Mouse (Mus musculus) embryonic fibroblast, embryonic 13.5 days (primary cell): ENCODE data around the gene C1qb. TPM values are rescaled to one million over a fixed set of nuclear protein-coding genes. Genes with fewer than 3 reads are reported as not detected.

Experiments used
- H3K27ac ChIP-seq: 2 replicates; pipeline ENCODE4 v1.5.1; 2012; ENCODE audit warnings: low read length, control low read depth, inconsistent platforms; ENCODE audit not compliant: insufficient read depth
- H3K4me1 ChIP-seq: 2 replicates; pipeline ENCODE4 v1.6.1; 2011; ENCODE audit warnings: low read length; ENCODE audit not compliant: control insufficient read depth, insufficient read depth
- H3K4me3 ChIP-seq: 2 replicates; pipeline ENCODE4 v1.5.1; 2011; ENCODE audit warnings: mild to moderate bottlenecking, control low read depth, low read length; ENCODE audit not compliant: insufficient read depth
- CTCF ChIP-seq: IDR thresholded peaks from 2 replicates; pipeline ENCODE4 v1.5.1; 2011; ENCODE audit warnings: mild to moderate bottlenecking, control low read depth, low read length, moderate library complexity, borderline replicate concordance; ENCODE audit not compliant: insufficient read depth
- POLR2A ChIP-seq: IDR thresholded peaks from 2 replicates; pipeline ENCODE4 v1.6.1; 2011; ENCODE audit warnings: low read depth, mild to moderate bottlenecking, control low read depth, low read length, moderate library complexity
- polyA plus RNA-seq: library from polyadenylated mRNA; stranded (reverse); fragments of >200 nt; gene quantifications from 2 replicates; pipeline ENCODE4 v1.2.4, GENCODE M21; 2011; ENCODE audit warnings: low read depth; ENCODE audit not compliant: missing spikeins, insufficient read length

The C1qb gene
- 1.5 and 10.7 TPM in 2 replicates for polyA plus RNA-seq

DNA sequence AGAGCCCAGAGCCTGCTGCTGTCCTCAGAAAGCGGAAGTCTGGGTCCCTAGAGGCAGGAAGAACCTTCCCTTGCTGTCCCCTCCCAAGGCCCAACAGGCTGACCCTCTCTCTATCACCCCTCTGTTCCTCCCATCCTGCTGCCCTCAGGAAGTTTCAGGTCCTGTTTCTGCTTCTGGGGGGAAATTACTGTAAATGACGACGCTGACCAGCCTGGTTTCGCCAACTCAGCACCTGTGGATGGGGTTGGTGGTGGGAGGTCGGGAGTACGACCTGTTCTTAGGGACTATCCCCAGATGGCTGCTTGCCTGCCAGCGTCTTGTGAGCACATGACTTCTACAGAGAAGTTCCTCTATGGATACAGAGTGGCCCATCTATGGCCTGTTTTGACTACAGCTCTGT, at the start of gene C1qb:
C1qb (minus strand) TSS at position 87 of the 400 bp plus-strand sequence.
- no peak for TF ChIP-seq POLR2A
- TF ChIP-seq CTCF = no peak
- Histone ChIP-seq H3K4me3 (no peak within 1 kb of the TSS), H3K27ac (no peak within 1 kb of the TSS), H3K4me1 (no peaks in the 10 kb centered on the region)

GRCm38 (mm10) chr4:136934746-136935613, 49.0 kb upstream of the C1qb start:
- Histone ChIP-seq H3K4me3 (no peak overlapping the region), H3K27ac (no peak overlapping the region), H3K4me1 (no peaks in the 10 kb centered on the region)
- no peak for TF ChIP-seq POLR2A

GRCm38 (mm10) chr4:136930474-136930873, 44.5 kb upstream of the C1qb start:
- TF ChIP-seq CTCF = no peak
- TF ChIP-seq POLR2A = no peak
- H3K4me1 ChIP-seq = no peaks in the 10 kb centered on the region
- no peak overlapping the region for H3K4me3 ChIP-seq
- H3K27ac ChIP-seq = no peak overlapping the region

GRCm38 (mm10) chr4:136928928-136929327, 42.9 kb upstream of the C1qb start:
- TF ChIP-seq CTCF = peak; percentile 18; the same call in 1 of the 2 replicates
- TF ChIP-seq POLR2A = no peak
- Histone ChIP-seq H3K4me3 (no peak overlapping the region), H3K27ac (no peak overlapping the region)

GRCm38 (mm10) chr4:136925804-136926203, 39.8 kb upstream of the C1qb start:
- no peak overlapping the region for H3K27ac ChIP-seq
- H3K4me1 ChIP-seq = no peaks in the 10 kb centered on the region
- H3K4me3 ChIP-seq = no peak overlapping the region
- TF ChIP-seq POLR2A = no peak
- TF ChIP-seq CTCF = no peak

More at GRCm38 (mm10) chr4:136928928-136929327, 42.9 kb upstream of the C1qb start:
- no peaks in the 10 kb centered on the region for H3K4me1 ChIP-seq

DNA sequence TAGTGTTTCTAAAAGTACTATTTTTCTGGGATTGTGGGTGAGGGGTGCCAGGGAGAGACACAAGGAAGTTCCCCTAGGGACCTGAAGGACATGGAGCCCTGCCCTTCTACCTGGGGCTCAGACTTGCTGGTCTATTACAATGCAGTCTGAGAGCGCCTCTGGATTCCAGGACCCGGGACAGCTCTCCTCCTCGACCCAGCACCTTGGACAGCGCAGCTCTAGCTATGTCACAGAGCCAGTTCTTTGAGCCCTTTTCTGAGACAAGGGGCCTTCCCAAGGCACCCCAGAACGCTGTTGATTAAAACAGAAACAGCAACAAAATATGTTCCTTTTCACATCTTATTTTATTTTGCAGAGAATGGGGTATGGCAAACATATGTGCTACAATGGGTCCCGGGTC, 38.5 kb upstream of the C1qb start:
- TF ChIP-seq POLR2A (no peak), CTCF (no peak)
- Histone ChIP-seq H3K4me1 (no peaks in the 10 kb centered on the region), H3K4me3 (no peak overlapping the region), H3K27ac (no peak overlapping the region)

DNA sequence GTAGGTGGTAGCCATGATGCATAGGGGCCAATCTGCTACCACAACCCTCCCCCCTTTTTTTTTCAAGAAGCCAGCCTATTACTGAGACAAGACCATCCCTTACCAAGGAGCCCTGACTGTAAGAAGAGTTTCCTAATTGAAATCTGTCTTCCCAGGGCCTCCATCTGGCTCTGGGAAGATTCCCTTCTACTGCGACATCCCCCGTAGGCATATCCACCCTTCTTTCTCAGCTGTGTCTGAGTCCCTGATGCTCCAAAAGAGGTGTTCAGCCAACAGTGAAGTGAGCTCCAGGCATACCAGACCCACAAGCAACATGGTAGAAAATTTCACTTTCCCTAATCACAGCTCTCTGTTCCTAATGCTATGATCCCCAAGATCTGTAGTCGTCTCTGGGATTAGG, 33.5 kb upstream of the C1qb start:
- Histone ChIP-seq H3K4me3 (no peak overlapping the region), H3K4me1 (no peaks in the 10 kb centered on the region), H3K27ac (no peak overlapping the region)
- TF ChIP-seq CTCF (no peak), POLR2A (no peak)

- Histone ChIP-seq H3K27ac (no peak overlapping the region), H3K4me1 (no peaks in the 10 kb centered on the region), H3K4me3 (no peak overlapping the region)
- no peak for TF ChIP-seq CTCF
- TF ChIP-seq POLR2A = no peak
These were observed 32.8 kb upstream of the C1qb start for GRCm38 (mm10) chr4:136918834-136919233.

DNA sequence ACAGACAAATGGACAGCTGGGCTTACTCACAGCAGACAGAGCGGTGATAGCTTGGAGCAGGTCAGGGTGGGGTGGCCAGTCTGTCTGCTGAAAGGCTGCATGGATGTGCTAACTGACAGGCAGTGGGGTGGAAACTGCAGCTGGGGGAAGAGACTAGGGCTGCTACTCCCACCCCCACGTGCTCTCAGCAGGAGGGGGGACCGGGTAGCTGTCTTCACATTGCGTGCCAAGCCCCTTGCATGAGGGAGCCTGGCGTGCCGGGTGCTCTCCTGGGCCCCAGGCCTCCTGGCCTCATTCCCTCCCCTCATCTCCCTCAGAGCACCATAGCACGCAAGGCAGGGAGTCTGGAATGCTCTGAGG, 31.2 kb upstream of the C1qb start:
- no peak for TF ChIP-seq CTCF
- no peak for TF ChIP-seq POLR2A
- H3K4me1 ChIP-seq = no peaks in the 10 kb centered on the region

DNA sequence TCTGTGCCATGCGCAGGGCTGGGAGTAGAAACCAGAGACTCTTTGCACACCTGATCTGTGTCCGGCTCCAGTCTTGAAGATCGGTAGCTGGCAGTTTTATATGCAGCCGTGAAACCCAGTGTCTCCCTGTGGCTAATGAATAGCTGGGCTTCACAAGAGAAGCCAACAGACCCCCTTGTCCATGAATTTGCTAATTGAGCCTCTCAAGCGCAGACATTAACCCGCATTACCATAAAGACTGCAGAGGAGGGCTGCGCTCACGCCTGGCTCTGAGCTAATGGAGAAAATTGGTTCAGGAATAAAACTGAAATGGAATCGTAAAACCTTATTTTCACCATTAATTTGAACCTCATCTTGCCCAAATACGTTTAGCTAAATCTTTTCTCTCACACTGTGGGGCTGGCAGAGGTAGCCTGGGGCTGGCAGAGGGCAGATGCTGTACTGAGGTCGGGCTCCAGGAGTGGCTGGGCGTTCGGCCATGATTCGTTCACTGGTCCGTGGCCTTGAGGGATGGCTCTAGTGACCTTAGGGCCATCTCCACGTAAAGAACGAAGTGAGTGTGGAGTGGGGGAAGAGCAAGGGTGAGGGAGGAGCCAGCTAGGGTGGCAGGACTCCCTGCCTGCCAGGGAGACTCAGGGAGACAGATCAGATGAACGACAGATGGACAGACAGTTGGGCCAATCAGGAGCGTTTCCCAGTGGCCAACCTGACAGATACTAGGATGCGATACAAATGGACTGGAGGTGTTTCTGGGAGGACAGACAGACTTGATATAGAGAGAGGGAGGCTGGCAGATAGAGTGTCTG, 30.6 kb upstream of the C1qb start:
- H3K4me1 ChIP-seq = no peaks in the 10 kb centered on the region
- no peak overlapping the region for H3K27ac ChIP-seq
- H3K4me3 ChIP-seq = no peak overlapping the region
- no peak for TF ChIP-seq POLR2A
- TF ChIP-seq CTCF = no peak

More for the DNA sequence above, 31.2 kb upstream of the C1qb start:
- no peak overlapping the region for H3K27ac ChIP-seq
- H3K4me3 ChIP-seq = no peak overlapping the region
